Mouse (Mus musculus): ENCODE results near the gene Slc38a2. TPM values are rescaled to one million over a fixed set of nuclear protein-coding genes. Genes with fewer than 3 reads are reported as not detected.

Gene Slc38a2
- total RNA-seq, 2 experiments from 2014 or later = 359 to 377 TPM

- no peak for DNase-seq
Measured at GRCm38 (mm10) chr15:96718466-96718865, 18.9 kb upstream of the Slc38a2 start.

- no peak for DNase-seq
Measured at GRCm38 (mm10) chr15:96717181-96717580, 17.7 kb upstream of the Slc38a2 start.

- no peak for DNase-seq
Measured at GRCm38 (mm10) chr15:96716371-96716770, 16.8 kb upstream of the Slc38a2 start.

- DNase-seq = no peak
Measured at GRCm38 (mm10) chr15:96715692-96716080, 16.2 kb upstream of the Slc38a2 start.

GRCm38 (mm10) chr15:96715079-96715691, 15.7 kb upstream of the Slc38a2 start:
- no peak for DNase-seq

GRCm38 (mm10) chr15:96714676-96715016, 15.1 kb upstream of the Slc38a2 start:
- DNase-seq = no peak

GRCm38 (mm10) chr15:96713758-96714675, 14.5 kb upstream of the Slc38a2 start:
- no peak for DNase-seq

- no peak for DNase-seq
Measured at GRCm38 (mm10) chr15:96712338-96712737, 12.8 kb upstream of the Slc38a2 start.

GRCm38 (mm10) chr15:96711664-96712063, 12.1 kb upstream of the Slc38a2 start:
- DNase-seq = no peak

GRCm38 (mm10) chr15:96710352-96711114, 11.0 kb upstream of the Slc38a2 start:
- DNase-seq = no peak

GRCm38 (mm10) chr15:96709491-96710351, 10.2 kb upstream of the Slc38a2 start:
- DNase-seq = peak; percentile 99

GRCm38 (mm10) chr15:96708976-96709490, 9.5 kb upstream of the Slc38a2 start:
- DNase-seq = no peak

GRCm38 (mm10) chr15:96708428-96708827, 8.9 kb upstream of the Slc38a2 start:
- DNase-seq = no peak

- no peak for DNase-seq
Measured at GRCm38 (mm10) chr15:96707936-96708335, 8.4 kb upstream of the Slc38a2 start.

- DNase-seq = no peak
Measured at GRCm38 (mm10) chr15:96702466-96703031, 3.0 kb upstream of the Slc38a2 start.

GRCm38 (mm10) chr15:96700766-96701165, 1.2 kb upstream of the Slc38a2 start:
- DNase-seq = no peak

- peak; percentile 93 for DNase-seq
Measured at GRCm38 (mm10) chr15:96698658-96699448, 677 bp downstream of the Slc38a2 start.

- DNase-seq = no peak
Measured at GRCm38 (mm10) chr15:96697901-96698657, 1.5 kb downstream of the Slc38a2 start.

- DNase-seq = peak; percentile 32
Measured at GRCm38 (mm10) chr15:96696486-96697284, 2.8 kb downstream of the Slc38a2 start.

Data from heart, postnatal 4 days (tissue).